Mouse (Mus musculus): Measurements from ENCODE around the gene Prodh2. TPM values are rescaled to one million over a fixed set of nuclear protein-coding genes. Genes with fewer than 3 reads are reported as not detected.

The Prodh2 gene
- total RNA-seq, 1 experiment from 2014 or later = not detected

Other genes with a start within 250 kb of the Prodh2 start
- not detected in 2 replicates for gene Thap8, start 213.5 kb upstream of the Prodh2 start, total RNA-seq (2017)
- 8.2 and 17.5 TPM in 2 replicates for gene Wdr62, start 213.2 kb upstream of the Prodh2 start, total RNA-seq (2017)
- gene Clip3, start 201.9 kb upstream of the Prodh2 start, total RNA-seq (2017) = not detected in 2 replicates
- 15.2 and 31.2 TPM in 2 replicates for gene Alkbh6, start 184.9 kb upstream of the Prodh2 start, total RNA-seq (2017)
- 1.4 TPM in 1 of 2 replicates, not detected in the other for gene Syne4, start 178.8 kb upstream of the Prodh2 start, total RNA-seq (2017)
- 0.96 and 3.3 TPM in 2 replicates for gene E130208F15Rik, start 171.9 kb upstream of the Prodh2 start, total RNA-seq (2017)
- 10.8 and 11.0 TPM in 2 replicates for gene Sdhaf1, start 169.7 kb upstream of the Prodh2 start, total RNA-seq (2017)
- not detected in 2 replicates for gene Lrfn3, start 130.8 kb upstream of the Prodh2 start, total RNA-seq (2017)
- 94.7 and 118 TPM in 2 replicates for gene Tyrobp, start 79.9 kb upstream of the Prodh2 start, total RNA-seq (2017)
- gene Hcst, start 73.8 kb upstream of the Prodh2 start, total RNA-seq (2017) = 9.4 and 11.9 TPM in 2 replicates
- 9.0 and 13.0 TPM in 2 replicates for gene Nfkbid, start 71.9 kb upstream of the Prodh2 start, total RNA-seq (2017)
- gene Aplp1, start 48.1 kb upstream of the Prodh2 start, total RNA-seq (2017) = not detected in 2 replicates
- not detected in 2 replicates for gene Kirrel2, start 35.9 kb upstream of the Prodh2 start, total RNA-seq (2017)
- 0.19 and 1.8 TPM in 2 replicates for gene Nphs1, start 35.3 kb upstream of the Prodh2 start, total RNA-seq (2017)
- gene Arhgap33, start 41.4 kb downstream of the Prodh2 start, total RNA-seq (2017) = 5.2 and 9.1 TPM in 2 replicates
- 3.2 and 4.2 TPM in 2 replicates for gene Hspb6, start 58.6 kb downstream of the Prodh2 start, total RNA-seq (2017)
- 4.7 TPM in 2 replicates for gene Proser3, start 58.7 kb downstream of the Prodh2 start, total RNA-seq (2017)
- gene Lin37, start 66.2 kb downstream of the Prodh2 start, total RNA-seq (2017) = 20.8 and 21.2 TPM in 2 replicates
- 58.2 and 68.5 TPM in 2 replicates for gene U2af1l4, start 69.7 kb downstream of the Prodh2 start, total RNA-seq (2017)
- gene Gm49396, start 69.7 kb downstream of the Prodh2 start, total RNA-seq (2017) = 3.7 and 5.4 TPM in 2 replicates
- gene Psenen, start 70.0 kb downstream of the Prodh2 start, total RNA-seq (2017) = 117 and 174 TPM in 2 replicates
- 1.8 TPM in 1 of 2 replicates, not detected in the other for gene Igflr1, start 71.8 kb downstream of the Prodh2 start, total RNA-seq (2017)
- 8.9 and 24.9 TPM in 2 replicates for gene Kmt2b, start 95.1 kb downstream of the Prodh2 start, total RNA-seq (2017)
- gene Zbtb32, start 105.3 kb downstream of the Prodh2 start, total RNA-seq (2017) = 0.32 TPM in 1 of 2 replicates, not detected in the other
- gene Upk1a, start 119.2 kb downstream of the Prodh2 start, total RNA-seq (2017) = not detected in 2 replicates
- gene Cox6b1, start 132.5 kb downstream of the Prodh2 start, total RNA-seq (2017) = 396 and 504 TPM in 2 replicates
- not detected in 2 replicates for gene Etv2, start 142.2 kb downstream of the Prodh2 start, total RNA-seq (2017)
- gene Rbm42, start 156.7 kb downstream of the Prodh2 start, total RNA-seq (2017) = 39.4 and 47.8 TPM in 2 replicates
- gene Haus5, start 171.4 kb downstream of the Prodh2 start, total RNA-seq (2017) = 17.2 and 27.1 TPM in 2 replicates
- gene Pmis2, start 178.0 kb downstream of the Prodh2 start, total RNA-seq (2017) = not detected in 2 replicates
- not detected in 2 replicates for gene 2200002J24Rik, start 205.3 kb downstream of the Prodh2 start, total RNA-seq (2017)
- gene Atp4a, start 218.6 kb downstream of the Prodh2 start, total RNA-seq (2017) = 1.1 and 1.8 TPM in 2 replicates
- gene Tmem147, start 235.9 kb downstream of the Prodh2 start, total RNA-seq (2017) = 51.1 and 61.8 TPM in 2 replicates

Measured in common myeloid progenitor, adult 5-6 weeks (primary cell).